Mouse (Mus musculus) lung, embryonic 14.5 days (tissue): Measurements from ENCODE around the gene Arg1. TPM values are rescaled to one million over a fixed set of nuclear protein-coding genes. Genes with fewer than 3 reads are reported as not detected.
A peak's percentile ranks its signal among the peaks of the same experiment; 100 is the strongest.

Experiments
- ATAC-seq: fragments of 200-750 bp; cut with Nextera tagmentation; 2 replicates; pipeline ENCODE4 v1.8.0; 2017; ENCODE audit warnings: mild to moderate bottlenecking, moderate TSS enrichment, moderate library complexity; ENCODE audit not compliant: insufficient read depth
- DNase-seq: peaks from one replicate; pipeline ENCODE4 v3.0.0-alpha.2; 2015
- H3K27ac ChIP-seq: fragments of 300-500 bp; sonication (generic); 2 replicates; pipeline ENCODE4 v1.5.1; 2014; ENCODE audit warnings: low read depth, mild to moderate bottlenecking, moderate library complexity
- H3K27me3 ChIP-seq: fragments of 300-500 bp; sonication (generic); 2 replicates; pipeline ENCODE4 v1.6.1; 2014; ENCODE audit warnings: low read length, control low read depth; ENCODE audit not compliant: insufficient read depth
- H3K36me3 ChIP-seq: fragments of 300-500 bp; sonication (generic); 2 replicates; pipeline ENCODE4 v1.6.1; 2014; ENCODE audit warnings: control low read depth; ENCODE audit not compliant: insufficient read depth
- H3K4me1 ChIP-seq: fragments of 300-500 bp; sonication (generic); 2 replicates; pipeline ENCODE4 v1.6.1; 2014; ENCODE audit warnings: antibody characterized with exemption, control low read depth; ENCODE audit not compliant: insufficient read depth
- H3K4me2 ChIP-seq: fragments of 300-500 bp; sonication (generic); 2 replicates; pipeline ENCODE4 v1.6.1; 2014; ENCODE audit warnings: mild to moderate bottlenecking
- H3K4me3 ChIP-seq: fragments of 300-500 bp; sonication (generic); 2 replicates; pipeline ENCODE4 v1.5.1; 2014; ENCODE audit warnings: low read depth, low read length
- H3K9ac ChIP-seq: fragments of 300-500 bp; sonication (generic); 2 replicates; pipeline ENCODE4 v1.6.1; 2014
- H3K9me3 ChIP-seq: fragments of 300-500 bp; sonication (generic); 2 replicates; pipeline ENCODE4 v1.6.1; 2016; ENCODE audit warnings: low read depth, low read length, control low read depth
- CTCF ChIP-seq: IDR thresholded peaks from 2 replicates; pipeline ENCODE4 v1.5.1; 2016; ENCODE audit warnings: antibody characterized with exemption, low read depth
- WGBS: fragments of 180-500 bp; shearing (Covaris S2); extraction: QIAGEN DNeasy Blood & Tissue Kit; methylation state at CpG from one replicate; pipeline ENCODE4 v1.1.7; 2014; 5-methylcytosine and 5-hydroxymethylcytosine counted together
- microRNA-seq: library from miRNA; unstranded; fragments of <30 nt; microRNA quantifications from one replicate; pipeline ENCODE4, GENCODE M21; 2016; ENCODE audit warnings: borderline number of aligned reads
- polyA plus RNA-seq: library from polyadenylated mRNA; unstranded; fragments of >200 nt; fragmentation: Nextera tagmentation; extraction: Ambion mirVana; gene quantifications from 2 replicates; pipeline ENCODE4 v1.2.1, GENCODE M21; 2014

Arg1 gene
- polyA plus RNA-seq, 1 experiment from 2014 or later, result 1.4 TPM

- H3K4me1 ChIP-seq, result no peaks in the 10 kb centered on the region
- no peak overlapping the region for H3K27ac ChIP-seq
- WGBS, result 84% methylated on average over 8 of the region's 8 CpGs
- no peaks in the 10 kb centered on the region for H3K9me3 ChIP-seq
- H3K27me3 ChIP-seq, result no peaks in the 10 kb centered on the region
- peaks cover 90% of the 10 kb centered on the region for H3K36me3 ChIP-seq
- H3K4me2 ChIP-seq, result no peak overlapping the region
- DNase-seq, result peak; percentile 13
- no peak for TF ChIP-seq CTCF
- ATAC-seq, result no peak
- no peak overlapping the region for H3K9ac ChIP-seq
- no peak overlapping the region for H3K4me3 ChIP-seq
Measured at GRCm38 (mm10) chr10:24911199-24911598, 16.1 kb downstream of the Arg1 start.

GRCm38 (mm10) chr10:24905627-24906026 lies 21.7 kb downstream of the Arg1 start:
- no peak for ATAC-seq
- H3K4me1 ChIP-seq, result no peaks in the 10 kb centered on the region
- H3K9me3 ChIP-seq, result no peaks in the 10 kb centered on the region
- DNase-seq, result no peak
- no peak overlapping the region for H3K27ac ChIP-seq
- TF ChIP-seq CTCF, result no peak
- 78% methylated on average over 10 of the region's 10 CpGs for WGBS
- no peak overlapping the region for H3K9ac ChIP-seq
- H3K36me3 ChIP-seq, result peaks cover 95% of the 10 kb centered on the region
- no peaks in the 10 kb centered on the region for H3K27me3 ChIP-seq
- H3K4me2 ChIP-seq, result no peak overlapping the region
- no peak overlapping the region for H3K4me3 ChIP-seq

- 81% methylated on average over 8 of the region's 8 CpGs for whole genome bisulfite sequencing
- Histone ChIP-seq H3K27ac (no peak overlapping the region), H3K4me3 (no peak overlapping the region), H3K4me1 (no peaks in the 10 kb centered on the region), H3K36me3 (peaks cover 91% of the 10 kb centered on the region), H3K9ac (no peak overlapping the region), H3K27me3 (no peaks in the 10 kb centered on the region), H3K4me2 (no peak overlapping the region), H3K9me3 (no peaks in the 10 kb centered on the region)
- no peak for ATAC-seq
- TF ChIP-seq CTCF, result 0 out of 2 replicates have a peak, but pooled peaks have one; percentile 22
- DNase-seq, result no peak
Measured at GRCm38 (mm10) chr10:24895927-24896326, 31.4 kb downstream of the Arg1 start.

GRCm38 (mm10) chr10:24888343-24888742 lies 38.9 kb downstream of the Arg1 start:
- 93% methylated on average over 7 of the region's 7 CpGs for WGBS
- peaks cover 81% of the 10 kb centered on the region for H3K36me3 ChIP-seq
- no peak for ATAC-seq

GRCm38 (mm10) chr10:24886008-24886407 lies 41.3 kb downstream of the Arg1 start:
- no peak overlapping the region for H3K9ac ChIP-seq
- DNase-seq (peak; percentile 58), ATAC-seq (no peak)
- no peak overlapping the region for H3K4me3 ChIP-seq
- H3K27me3 ChIP-seq, result no peaks in the 10 kb centered on the region
- H3K9me3 ChIP-seq, result no peaks in the 10 kb centered on the region
- H3K36me3 ChIP-seq, result peaks cover 82% of the 10 kb centered on the region
- no peak overlapping the region for H3K27ac ChIP-seq
- no peak overlapping the region for H3K4me2 ChIP-seq
- peak; percentile 63 for TF ChIP-seq CTCF
- WGBS, result 73% methylated on average over 9 of the region's 9 CpGs
- H3K4me1 ChIP-seq, result no peaks in the 10 kb centered on the region

More at GRCm38 (mm10) chr10:24888343-24888742, 38.9 kb downstream of the Arg1 start:
- no peak for TF ChIP-seq CTCF
- Histone ChIP-seq H3K27me3 (no peaks in the 10 kb centered on the region), H3K27ac (no peak overlapping the region), H3K4me1 (no peaks in the 10 kb centered on the region), H3K9ac (no peak overlapping the region), H3K4me3 (no peak overlapping the region), H3K9me3 (no peaks in the 10 kb centered on the region), H3K4me2 (no peak overlapping the region)
- DNase-seq, result no peak

GRCm38 (mm10) chr10:24873624-24874023 lies 53.7 kb downstream of the Arg1 start:
- Histone ChIP-seq H3K9me3 (no peaks in the 10 kb centered on the region), H3K27ac (no peak overlapping the region), H3K4me1 (no peaks in the 10 kb centered on the region), H3K4me2 (no peak overlapping the region), H3K9ac (no peak overlapping the region), H3K36me3 (peaks cover 63% of the 10 kb centered on the region), H3K4me3 (no peak overlapping the region), H3K27me3 (no peaks in the 10 kb centered on the region)
- 80% methylated on average over 4 of the region's 4 CpGs for WGBS
- no peak for DNase-seq
- no peak for ATAC-seq
- TF ChIP-seq CTCF, result peak; percentile 31

- no peaks in the 10 kb centered on the region for H3K27me3 ChIP-seq
- H3K4me1 ChIP-seq, result no peaks in the 10 kb centered on the region
- H3K9me3 ChIP-seq, result no peaks in the 10 kb centered on the region
- peak within 1 kb of the TSS; percentile 68 for H3K9ac ChIP-seq
- DNase-seq (peak; percentile 98), ATAC-seq (peak; percentile 100)
- TF ChIP-seq CTCF, result peak; percentile 95
- WGBS, result 0% methylated on average over 36 of the region's 36 CpGs
- H3K4me3 ChIP-seq, result peak within 1 kb of the TSS; percentile 65
- no peak within 1 kb of the TSS for H3K27ac ChIP-seq
- H3K4me2 ChIP-seq, result peak within 1 kb of the TSS; percentile 67
- H3K36me3 ChIP-seq, result peaks cover 28% of the 10 kb centered on the region
Measured at GRCm38 (mm10) chr10:24869760-24870290, 57.5 kb downstream of the Arg1 start, which contains the start of gene Med23. Med23 (plus strand) TSS chr10:24869986.

Small RNA genes within 50 kb of the gene (microRNA-seq; reads per million reads assigned to microRNA genes)
- gene Mir6905, result not detected

Other genes with a start within 250 kb of the Arg1 start
- gene Enpp1, start 215.3 kb downstream of the Arg1 start, polyA plus RNA-seq, result 2.3 and 2.9 TPM in 2 replicates
- 2.4 and 4.2 TPM in 2 replicates for gene Enpp3, start 84.7 kb downstream of the Arg1 start, polyA plus RNA-seq
- 26.5 and 30.8 TPM in 2 replicates for gene Med23, start 57.5 kb downstream of the Arg1 start, polyA plus RNA-seq